Mouse (Mus musculus): ENCODE measurements around the gene Kcnk3.

GRCm38 (mm10) chr5:30559986-30560493 is 27.9 kb upstream of the Kcnk3 start:
- TF ChIP-seq CTCF (IDR thresholded peaks at IDR 0.05; ENCODE audit: low read depth) (no peak), EP300 (IDR thresholded peaks at IDR 0.05; ENCODE audit: low read depth) (no peak)

Data from liver, postnatal 0 days (tissue).